Mouse (Mus musculus): ENCODE results near the gene Cdc7.
"Not testable (repeated sequence)": the region's sequence is repeated elsewhere in the genome, so short reads cannot be mapped to it uniquely, and the experiment has no call there.

Gene Cdc7

GRCm38 (mm10) chr5:106963584-106964512, at the start of gene Cdc7:
Cdc7 (plus strand) TSS chr5:106964322.
- DNase-seq (ENCODE audit: low spot score in 2 of 2), result peak; percentile 93 to 96

GRCm38 (mm10) chr5:106919315-106919714, 44.8 kb upstream of the Cdc7 start:
- no peak for DNase-seq (ENCODE audit: low spot score in 2 of 2)

GRCm38 (mm10) chr5:106925488-106926368, 38.4 kb upstream of the Cdc7 start, which contains the start of gene Hfm1:
Hfm1 (minus strand) TSS chr5:106926321.
- peak; percentile 77 to 79 for DNase-seq (ENCODE audit: low spot score in 2 of 2)

- no peak for DNase-seq (ENCODE audit: low spot score in 2 of 2)
These were observed 37.8 kb upstream of the Cdc7 start for GRCm38 (mm10) chr5:106926369-106926686.

GRCm38 (mm10) chr5:106927996-106928395, 36.1 kb upstream of the Cdc7 start:
- no peak for DNase-seq (ENCODE audit: low spot score in 2 of 2)

GRCm38 (mm10) chr5:106946342-106946741, 17.8 kb upstream of the Cdc7 start:
- no peak for DNase-seq (ENCODE audit: low spot score in 2 of 2)

- no peak for DNase-seq (ENCODE audit: low spot score in 2 of 2)
These were observed 15.4 kb upstream of the Cdc7 start for GRCm38 (mm10) chr5:106948683-106949082.

GRCm38 (mm10) chr5:106956467-106956866, 7.7 kb upstream of the Cdc7 start:
- no peak for DNase-seq (ENCODE audit: low spot score in 2 of 2)

GRCm38 (mm10) chr5:106959031-106959430, 5.1 kb upstream of the Cdc7 start:
- no peak for DNase-seq (ENCODE audit: low spot score in 2 of 2)

- DNase-seq (ENCODE audit: low spot score in 2 of 2), result no peak
These were observed 3.7 kb upstream of the Cdc7 start for GRCm38 (mm10) chr5:106960451-106960850.

GRCm38 (mm10) chr5:106964513-106965014, 442 bp downstream of the Cdc7 start:
- DNase-seq (ENCODE audit: low spot score in 2 of 2), result no peak

- no peak for DNase-seq (ENCODE audit: low spot score in 2 of 2)
These were observed 2.3 kb downstream of the Cdc7 start for GRCm38 (mm10) chr5:106966443-106966842.

GRCm38 (mm10) chr5:106967578-106967977, 3.5 kb downstream of the Cdc7 start:
- DNase-seq (ENCODE audit: low spot score in 2 of 2), result no peak

- DNase-seq (ENCODE audit: low spot score in 2 of 2), result no peak
These were observed 9.8 kb downstream of the Cdc7 start for GRCm38 (mm10) chr5:106973883-106974282.

- no peak for DNase-seq (ENCODE audit: low spot score in 2 of 2)
These were observed 15.0 kb downstream of the Cdc7 start for GRCm38 (mm10) chr5:106979156-106979555.

- DNase-seq (ENCODE audit: low spot score in 2 of 2), result no peak
These were observed 18.3 kb downstream of the Cdc7 start for GRCm38 (mm10) chr5:106982298-106982952.

- not testable (repeated sequence) for DNase-seq (ENCODE audit: low spot score in 2 of 2)
These were observed 20.8 kb downstream of the Cdc7 start for GRCm38 (mm10) chr5:106984934-106985333.

- DNase-seq (ENCODE audit: low spot score in 2 of 2), result no peak
These were observed 21.5 kb downstream of the Cdc7 start for GRCm38 (mm10) chr5:106985594-106985993.

- DNase-seq (ENCODE audit: low spot score in 2 of 2), result no peak
These were observed 25.1 kb downstream of the Cdc7 start for GRCm38 (mm10) chr5:106989181-106989580.

GRCm38 (mm10) chr5:106989786-106990185, 25.7 kb downstream of the Cdc7 start:
- no peak for DNase-seq (ENCODE audit: low spot score in 2 of 2)

GRCm38 (mm10) chr5:106990639-106991299, 26.6 kb downstream of the Cdc7 start:
- DNase-seq (ENCODE audit: low spot score in 2 of 2), result peak; percentile 47 to 57
